Mouse (Mus musculus) skeletal muscle tissue, adult 2 months (tissue): ENCODE data around the gene Ccdc7a.

Source experiments
- DNase-seq: peaks from one replicate; pipeline ENCODE4 v3.0.0-alpha.2; 2012; ENCODE audit warnings: low read depth, low spot score

The Ccdc7a gene

DNA sequence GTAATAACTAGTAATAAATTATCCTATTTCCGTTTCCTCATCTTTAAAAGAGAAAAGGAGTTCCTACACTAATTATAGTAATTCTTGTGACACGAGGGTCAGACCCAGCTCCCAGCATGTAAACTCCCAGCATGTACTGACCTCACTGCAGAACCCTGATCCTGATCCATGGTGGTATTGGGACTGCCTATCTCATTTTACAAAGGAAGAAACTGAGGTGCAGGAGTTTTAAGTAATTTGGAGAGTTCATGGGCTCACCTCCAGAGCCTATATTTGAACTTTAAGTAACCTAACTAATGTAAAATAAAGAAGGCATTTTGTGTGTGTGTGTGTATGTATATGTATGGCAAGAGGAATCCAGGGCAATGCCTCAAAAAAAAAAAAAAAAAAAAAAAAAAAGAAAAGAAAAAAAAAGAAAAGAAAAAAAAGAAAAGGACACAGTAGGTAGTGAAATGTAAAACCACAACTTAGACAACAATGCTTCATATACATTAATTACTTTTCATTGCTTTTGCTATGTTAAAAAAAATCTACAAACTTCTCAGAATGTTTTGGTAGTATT lies 378.8 kb downstream of the Ccdc7a start:
- DNase-seq: no peak

DNA sequence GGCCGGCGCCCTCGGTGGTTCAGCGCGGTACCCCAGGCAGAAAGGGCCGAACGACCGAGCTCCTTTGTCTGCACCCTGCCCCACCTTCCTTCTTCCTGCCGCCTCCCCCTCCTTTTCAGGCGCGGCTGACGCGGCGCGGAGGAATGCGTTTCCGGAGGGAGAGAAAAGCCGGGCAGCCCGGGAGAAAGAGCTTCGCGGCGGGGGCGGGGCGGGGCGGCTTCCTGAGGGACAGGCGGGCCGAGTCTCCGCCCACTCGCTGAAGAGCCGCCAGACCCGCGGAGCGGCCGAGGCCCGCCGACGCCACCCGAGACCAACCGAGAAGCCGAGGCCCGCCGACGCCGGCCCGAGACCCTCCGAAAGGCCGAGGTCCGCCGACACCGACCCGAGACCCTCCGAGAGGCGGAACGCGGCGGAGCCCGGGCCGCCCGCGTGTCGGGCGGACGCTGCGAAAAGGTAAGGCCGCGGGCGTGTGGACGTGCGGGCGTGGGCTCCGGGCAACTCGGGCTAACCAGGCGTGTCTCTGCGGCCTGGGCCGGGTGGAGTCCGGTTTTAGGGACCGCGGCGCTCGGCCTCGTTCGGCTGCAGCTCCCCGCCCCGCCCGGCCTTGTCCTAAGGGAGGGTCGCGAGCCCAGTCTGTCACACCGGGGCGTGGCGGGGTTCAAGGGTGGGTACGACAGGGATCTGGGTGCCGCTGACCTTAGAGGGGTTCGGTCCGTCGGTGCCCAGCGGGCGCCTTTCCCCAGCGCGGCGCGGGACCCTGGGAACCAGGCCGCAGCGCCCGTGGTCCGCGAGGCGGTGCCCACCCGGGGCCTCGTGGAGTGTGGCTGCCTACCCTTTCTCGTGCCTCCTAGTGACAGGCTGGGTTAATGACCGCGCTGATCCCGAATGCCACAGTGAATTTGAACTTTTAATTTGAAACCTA lies 379.5 kb downstream of the Ccdc7a start, which contains the start of gene Itgb1:
Gene Itgb1 (plus strand): TSS at position 148 of the 922 bp plus-strand sequence.
- peak; percentile 91 for DNase-seq

DNA sequence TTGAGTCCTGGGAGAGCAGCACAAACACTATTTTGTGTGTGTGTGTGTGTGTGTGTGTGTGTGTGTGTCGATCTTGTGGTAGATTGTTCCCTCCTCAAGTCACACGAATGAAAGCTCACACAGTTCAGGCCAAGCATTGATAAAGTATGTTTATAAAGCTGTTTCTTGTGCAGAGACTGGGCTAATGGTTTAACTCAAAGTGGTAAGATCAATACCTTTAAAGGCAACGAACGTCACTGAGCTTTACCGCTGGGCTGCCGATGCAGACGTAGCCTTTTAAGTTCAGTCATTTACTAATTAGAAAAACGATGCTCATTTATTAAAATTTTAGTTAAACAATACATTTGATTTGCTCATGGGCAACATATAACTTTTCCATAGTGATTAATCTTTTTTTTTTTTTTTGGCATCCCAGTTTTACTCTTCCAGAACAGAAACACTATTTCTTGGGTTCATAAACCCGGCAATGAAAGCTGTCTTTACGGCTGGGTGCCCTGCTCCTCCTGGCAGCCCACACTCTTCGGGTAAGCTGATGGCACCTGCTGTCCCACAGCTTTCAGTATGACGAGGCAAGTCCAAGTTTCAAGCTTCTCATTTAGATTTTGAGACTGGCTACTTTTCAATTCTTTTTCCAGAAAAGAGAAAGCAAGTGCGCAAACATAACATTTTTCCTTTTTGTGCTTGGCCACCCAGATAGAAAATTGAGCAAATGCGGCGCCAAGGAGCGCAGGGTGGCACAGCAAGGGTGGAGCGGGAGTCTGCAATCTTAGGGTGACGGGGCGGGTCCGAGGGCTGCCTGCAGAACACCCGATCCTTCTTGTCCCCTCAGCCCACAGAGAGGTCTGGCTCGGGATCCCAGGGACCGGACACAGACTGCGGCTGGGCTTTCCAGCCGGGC lies 380.5 kb downstream of the Ccdc7a start:
- DNase-seq: peak; percentile 19
